Mouse (Mus musculus): Measurements from ENCODE around the gene Gcnt2. TPM values are rescaled to one million over a fixed set of nuclear protein-coding genes. Genes with fewer than 3 reads are reported as not detected.
A peak's percentile ranks its signal among the peaks of the same experiment; 100 is the strongest.

Gene Gcnt2
- polyA plus RNA-seq, 1 experiment = 4.2 TPM

- TF ChIP-seq POLR2A (IDR thresholded peaks at IDR 0.05; ENCODE audit: borderline replicate concordance, extremely low read depth, insufficient read depth, insufficient read length, poor library complexity, severe bottlenecking) (no peak), CTCF (IDR thresholded peaks at IDR 0.05; ENCODE audit: borderline replicate concordance, extremely low read depth, insufficient read depth, insufficient read length) (no peak)
- DNase-seq (ENCODE audit: low read depth) = peak; percentile 5
Observed at GRCm38 (mm10) chr13:40947538-40948205, 88.1 kb downstream of the Gcnt2 start.

GRCm38 (mm10) chr13:40951386-40951976 is 91.9 kb downstream of the Gcnt2 start:
- DNase-seq (ENCODE audit: low read depth) = no peak
- no peak for TF ChIP-seq CTCF (IDR thresholded peaks at IDR 0.05; ENCODE audit: borderline replicate concordance, extremely low read depth, insufficient read depth, insufficient read length)
- no peak for TF ChIP-seq POLR2A (IDR thresholded peaks at IDR 0.05; ENCODE audit: borderline replicate concordance, extremely low read depth, insufficient read depth, insufficient read length, poor library complexity, severe bottlenecking)

- DNase-seq (ENCODE audit: low read depth) = no peak
- no peak for TF ChIP-seq CTCF (IDR thresholded peaks at IDR 0.05; ENCODE audit: borderline replicate concordance, extremely low read depth, insufficient read depth, insufficient read length)
- TF ChIP-seq POLR2A (IDR thresholded peaks at IDR 0.05; ENCODE audit: borderline replicate concordance, extremely low read depth, insufficient read depth, insufficient read length, poor library complexity, severe bottlenecking) = no peak
Observed at GRCm38 (mm10) chr13:40953231-40953630, 93.7 kb downstream of the Gcnt2 start.

GRCm38 (mm10) chr13:40955773-40956172 is 96.2 kb downstream of the Gcnt2 start:
- DNase-seq (ENCODE audit: low read depth) = no peak
- TF ChIP-seq POLR2A (IDR thresholded peaks at IDR 0.05; ENCODE audit: borderline replicate concordance, extremely low read depth, insufficient read depth, insufficient read length, poor library complexity, severe bottlenecking) = no peak
- no peak for TF ChIP-seq CTCF (IDR thresholded peaks at IDR 0.05; ENCODE audit: borderline replicate concordance, extremely low read depth, insufficient read depth, insufficient read length)

GRCm38 (mm10) chr13:40967609-40968008 is 108.1 kb downstream of the Gcnt2 start:
- no peak for DNase-seq (ENCODE audit: low read depth)
- TF ChIP-seq CTCF (IDR thresholded peaks at IDR 0.05; ENCODE audit: borderline replicate concordance, extremely low read depth, insufficient read depth, insufficient read length) = no peak
- no peak for TF ChIP-seq POLR2A (IDR thresholded peaks at IDR 0.05; ENCODE audit: borderline replicate concordance, extremely low read depth, insufficient read depth, insufficient read length, poor library complexity, severe bottlenecking)

GRCm38 (mm10) chr13:40968564-40968963 is 109.0 kb downstream of the Gcnt2 start:
- DNase-seq (ENCODE audit: low read depth) = no peak
- TF ChIP-seq POLR2A (IDR thresholded peaks at IDR 0.05; ENCODE audit: borderline replicate concordance, extremely low read depth, insufficient read depth, insufficient read length, poor library complexity, severe bottlenecking) (no peak), CTCF (IDR thresholded peaks at IDR 0.05; ENCODE audit: borderline replicate concordance, extremely low read depth, insufficient read depth, insufficient read length) (no peak)

- TF ChIP-seq POLR2A (IDR thresholded peaks at IDR 0.05; ENCODE audit: borderline replicate concordance, extremely low read depth, insufficient read depth, insufficient read length, poor library complexity, severe bottlenecking) = no peak
- no peak for TF ChIP-seq CTCF (IDR thresholded peaks at IDR 0.05; ENCODE audit: borderline replicate concordance, extremely low read depth, insufficient read depth, insufficient read length)
- no peak for DNase-seq (ENCODE audit: low read depth)
Observed at GRCm38 (mm10) chr13:40969761-40970390, 110.3 kb downstream of the Gcnt2 start.

- no peak for TF ChIP-seq POLR2A (IDR thresholded peaks at IDR 0.05; ENCODE audit: borderline replicate concordance, extremely low read depth, insufficient read depth, insufficient read length, poor library complexity, severe bottlenecking)
- TF ChIP-seq CTCF (IDR thresholded peaks at IDR 0.05; ENCODE audit: borderline replicate concordance, extremely low read depth, insufficient read depth, insufficient read length) = no peak
- DNase-seq (ENCODE audit: low read depth) = no peak
Observed at GRCm38 (mm10) chr13:40971261-40971660, 111.7 kb downstream of the Gcnt2 start.

GRCm38 (mm10) chr13:40971831-40972230 is 112.3 kb downstream of the Gcnt2 start:
- TF ChIP-seq CTCF (IDR thresholded peaks at IDR 0.05; ENCODE audit: borderline replicate concordance, extremely low read depth, insufficient read depth, insufficient read length) (no peak), POLR2A (IDR thresholded peaks at IDR 0.05; ENCODE audit: borderline replicate concordance, extremely low read depth, insufficient read depth, insufficient read length, poor library complexity, severe bottlenecking) (no peak)
- DNase-seq (ENCODE audit: low read depth) = no peak

- DNase-seq (ENCODE audit: low read depth) = no peak
- TF ChIP-seq POLR2A (IDR thresholded peaks at IDR 0.05; ENCODE audit: borderline replicate concordance, extremely low read depth, insufficient read depth, insufficient read length, poor library complexity, severe bottlenecking) (no peak), CTCF (IDR thresholded peaks at IDR 0.05; ENCODE audit: borderline replicate concordance, extremely low read depth, insufficient read depth, insufficient read length) (no peak)
Observed at GRCm38 (mm10) chr13:40972976-40973375, 113.4 kb downstream of the Gcnt2 start.

GRCm38 (mm10) chr13:40977609-40978008 is 118.1 kb downstream of the Gcnt2 start:
- peak; percentile 22 for DNase-seq (ENCODE audit: low read depth)
- no peak for TF ChIP-seq POLR2A (IDR thresholded peaks at IDR 0.05; ENCODE audit: borderline replicate concordance, extremely low read depth, insufficient read depth, insufficient read length, poor library complexity, severe bottlenecking)
- peak; percentile 60 for TF ChIP-seq CTCF (IDR thresholded peaks at IDR 0.05; ENCODE audit: borderline replicate concordance, extremely low read depth, insufficient read depth, insufficient read length)

Data from brain, embryonic 14.5 days (tissue).